Mouse (Mus musculus) lung, adult 2 months (tissue): Measurements from ENCODE around the gene Adat2. TPM values are rescaled to one million over a fixed set of nuclear protein-coding genes. Genes with fewer than 3 reads are reported as not detected.

Source experiments
- DNase-seq: peaks from one replicate; pipeline ENCODE4 v3.0.0; 2022
- H3K4me1 ChIP-seq: fragments of 200-500 bp; 2 replicates; pipeline ENCODE4 v1.6.1; 2011; ENCODE audit warnings: low read length; ENCODE audit not compliant: control insufficient read depth, insufficient read depth
- H3K4me3 ChIP-seq: fragments of 200-500 bp; replicated peaks from 2 replicates; pipeline ENCODE3; 2011; ENCODE audit warnings: low read depth, mild to moderate bottlenecking, control low read depth, low read length; ENCODE audit errors: extremely low read depth
- CTCF ChIP-seq: fragments of 200-500 bp; IDR thresholded peaks from 2 replicates; pipeline ENCODE4 v1.5.1; 2011; ENCODE audit warnings: mild to moderate bottlenecking, low read length, control low read depth; ENCODE audit not compliant: insufficient read depth
- POLR2A ChIP-seq: fragments of 200-500 bp; IDR thresholded peaks from 2 replicates; pipeline ENCODE4 v1.6.1; 2011; ENCODE audit warnings: low read depth, mild to moderate bottlenecking, control low read depth, low read length, borderline replicate concordance; ENCODE audit errors: extremely low read depth
- WGBS: fragments of 180-500 bp; shearing (Covaris S2); methylation state at CpG from one replicate; pipeline ENCODE4 v1.1.7; 2018; 5-methylcytosine and 5-hydroxymethylcytosine counted together
- polyA plus RNA-seq: library from polyadenylated mRNA; depleted of rRNA; stranded (reverse); fragments of >200 nt; gene quantifications from 2 replicates; pipeline ENCODE4 v1.2.3, GENCODE M21; 2012; rRNA removed

The Adat2 gene
- 3.0 and 3.8 TPM in 2 replicates for polyA plus RNA-seq

DNA sequence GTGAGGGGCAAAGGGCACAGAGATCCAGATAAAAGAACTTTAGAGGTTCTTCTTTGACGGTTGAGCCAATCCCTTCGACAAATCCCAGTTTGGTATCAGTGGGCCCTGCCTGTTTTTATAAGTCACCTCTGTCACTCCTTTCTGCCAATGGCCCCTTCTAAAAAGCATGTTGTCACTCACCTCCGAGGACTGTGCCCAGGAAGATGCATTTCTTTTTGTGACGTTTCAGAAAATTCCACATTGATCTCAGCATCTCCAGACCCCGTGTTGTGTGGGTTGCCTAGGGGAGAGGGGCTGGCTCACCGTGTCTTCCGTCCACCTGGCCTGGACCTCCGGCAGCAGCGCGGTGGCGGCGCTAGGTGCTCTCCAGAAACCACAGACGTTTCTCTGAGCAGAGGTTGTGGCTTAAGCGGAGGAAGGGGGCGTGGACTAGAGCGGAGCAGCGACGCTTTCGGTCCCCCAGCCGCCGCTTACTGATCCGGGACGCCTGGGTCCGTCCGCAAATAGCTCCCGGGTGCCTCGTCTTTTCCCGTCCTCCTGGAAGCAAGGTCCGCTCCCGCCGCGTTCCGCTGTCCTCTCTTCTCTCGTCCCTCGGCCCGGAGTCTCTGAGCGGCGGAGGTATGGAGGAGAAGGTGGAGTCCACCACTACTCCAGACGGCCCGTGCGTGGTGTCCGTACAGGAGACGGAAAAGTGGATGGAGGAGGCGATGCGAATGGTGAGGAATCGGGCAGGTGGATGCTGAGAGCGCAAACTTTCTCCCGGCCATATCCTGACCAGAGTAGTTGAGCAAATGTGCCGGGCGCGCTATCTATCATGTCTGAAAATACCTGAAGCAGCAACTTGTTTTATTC, at the start of gene Adat2, which contains the start of gene Pex3:
Gene Adat2 (plus strand): TSS at position 249 of the 852 bp plus-strand sequence.
Gene Pex3 (minus strand): TSS at position 497 of the 852 bp plus-strand sequence.
- TF ChIP-seq POLR2A, result peak; percentile 76; the same call in 1 of the 2 replicates
- no peak for TF ChIP-seq CTCF
- Histone ChIP-seq H3K4me1 (peaks cover 3% of the 10 kb centered on the region; the same call in 1 of the 2 replicates), H3K4me3 (peak within 1 kb of the TSS; percentile 96)
- peak; percentile 89 for DNase-seq
- under 1% methylated on average over 51 of the region's 51 CpGs for WGBS

DNA sequence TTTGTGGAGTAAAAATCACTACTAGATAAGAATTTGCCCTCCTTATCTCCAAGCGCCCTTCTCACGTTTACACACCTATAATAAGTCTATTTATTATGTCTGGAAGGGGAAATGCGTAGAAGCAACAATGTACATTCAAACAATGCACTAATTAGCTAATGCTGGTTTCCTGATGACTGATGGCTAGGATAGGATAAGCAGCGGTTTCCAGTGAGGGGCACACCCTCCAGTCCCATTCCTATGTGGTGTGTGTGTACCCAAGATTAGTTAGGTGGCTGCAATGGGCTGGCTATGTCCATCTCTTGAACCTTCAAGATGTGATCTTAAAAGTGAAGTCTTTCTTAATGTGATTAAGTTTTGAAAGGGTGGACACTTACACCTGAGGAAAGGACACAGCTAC, 30.8 kb upstream of the Adat2 start:
- H3K4me3 ChIP-seq, result no peak overlapping the region
- no peak for TF ChIP-seq POLR2A
- no peak for TF ChIP-seq CTCF
- 52% methylated on average over 4 of the region's 4 CpGs for WGBS
- no peak for DNase-seq
- H3K4me1 ChIP-seq, result no peaks in the 10 kb centered on the region

DNA sequence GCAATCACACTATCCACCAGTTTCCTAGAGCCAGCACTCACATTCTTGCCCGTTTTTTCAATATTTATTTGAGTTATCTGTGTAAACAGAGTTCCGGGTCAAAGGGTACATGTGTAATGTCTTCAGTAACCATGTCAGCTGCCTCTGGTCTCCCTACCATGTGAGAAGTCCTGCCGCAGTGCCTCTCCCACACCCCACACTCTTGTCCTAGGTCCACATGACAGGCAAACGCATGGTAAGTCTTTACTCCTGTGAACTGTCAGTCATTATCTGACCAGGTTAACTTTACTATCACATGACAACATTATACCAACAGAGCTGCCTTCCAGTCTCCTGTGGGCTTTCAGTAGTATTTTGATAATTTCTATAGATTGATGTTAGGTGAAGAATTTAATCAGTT, 24.5 kb upstream of the Adat2 start:
- DNase-seq, result no peak
- TF ChIP-seq CTCF, result no peak
- TF ChIP-seq POLR2A, result no peak
- 68% methylated on average over 4 of the region's 4 CpGs for WGBS
- H3K4me3 ChIP-seq, result no peak overlapping the region
- no peaks in the 10 kb centered on the region for H3K4me1 ChIP-seq

DNA sequence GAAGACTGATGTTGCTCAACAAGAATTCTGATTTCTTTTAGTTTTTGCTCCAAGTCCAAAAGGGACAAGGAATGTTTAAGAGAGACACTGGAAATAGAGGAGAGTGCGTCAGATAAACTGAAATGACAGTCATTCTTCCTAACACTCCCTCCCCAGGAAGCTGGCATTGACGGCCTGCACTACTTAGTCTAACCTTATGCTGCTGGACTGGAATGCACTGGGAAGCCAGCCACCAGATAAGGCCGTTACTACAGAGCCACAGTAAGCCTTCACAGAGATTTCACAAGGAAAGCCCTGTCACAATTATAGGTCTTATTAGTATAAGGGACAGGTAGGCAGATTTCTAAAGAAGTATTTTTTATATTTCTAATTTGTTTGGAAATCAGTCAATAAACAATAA, 17.9 kb upstream of the Adat2 start:
- DNase-seq, result no peak
- no peak for TF ChIP-seq CTCF
- no peak for TF ChIP-seq POLR2A
- no peak overlapping the region for H3K4me3 ChIP-seq

DNA sequence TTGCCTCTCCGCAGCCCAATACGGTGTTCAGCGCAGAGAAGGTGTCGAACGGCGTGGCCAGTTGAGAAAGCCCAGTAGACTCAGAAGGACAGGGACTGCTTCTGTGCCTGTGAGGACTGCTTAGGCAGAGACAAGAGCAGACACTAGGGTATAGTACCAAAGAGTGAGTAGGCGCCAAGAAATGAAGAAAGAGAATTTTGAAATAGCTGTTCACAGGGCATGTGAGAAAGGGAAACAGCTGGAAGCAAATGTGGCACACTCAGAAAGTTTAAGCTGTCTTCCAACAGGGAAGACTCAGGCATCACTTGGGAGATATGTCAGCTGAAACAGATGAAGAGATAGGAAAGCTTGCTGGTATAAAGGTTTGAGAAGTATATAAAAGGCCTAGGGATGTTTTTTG, 16.0 kb upstream of the Adat2 start:
- H3K4me1 ChIP-seq, result no peaks in the 10 kb centered on the region
- TF ChIP-seq POLR2A (no peak), CTCF (no peak)
- DNase-seq, result no peak
- WGBS, result 88% methylated on average over 7 of the region's 7 CpGs
- H3K4me3 ChIP-seq, result no peak overlapping the region

More for the DNA sequence above, 17.9 kb upstream of the Adat2 start:
- WGBS, result 59% methylated on average over 3 of the region's 3 CpGs
- H3K4me1 ChIP-seq, result no peaks in the 10 kb centered on the region

DNA sequence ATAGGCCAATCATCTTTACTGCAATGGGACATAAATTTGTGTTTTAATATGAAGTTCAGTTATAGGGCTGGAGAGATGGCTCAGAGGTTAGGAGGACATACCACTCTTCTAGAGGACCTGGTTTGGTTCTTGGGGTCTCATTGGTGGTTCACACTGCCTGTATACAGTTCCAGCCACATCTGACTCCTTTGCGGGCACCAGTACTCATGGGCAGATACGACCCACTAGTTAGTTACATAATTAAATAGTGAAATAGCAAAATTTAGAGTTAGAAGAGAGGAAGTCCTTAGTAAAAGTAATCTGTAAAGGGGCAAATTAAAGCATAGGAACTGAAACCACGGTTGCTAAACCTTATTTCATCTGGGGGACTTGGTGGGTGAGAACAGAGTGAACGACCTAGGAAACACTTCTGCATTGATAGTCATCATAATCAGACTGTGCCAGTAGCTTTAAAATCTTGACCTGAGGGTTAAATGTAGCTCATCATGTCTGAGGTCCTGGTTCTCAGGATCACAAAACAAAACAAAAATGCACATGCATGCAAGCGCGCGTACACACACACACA, 12.8 kb upstream of the Adat2 start:
- Histone ChIP-seq H3K4me3 (no peak overlapping the region), H3K4me1 (no peaks in the 10 kb centered on the region)
- no peak for TF ChIP-seq POLR2A
- no peak for TF ChIP-seq CTCF
- no peak for DNase-seq
- 91% methylated on average over 7 of the region's 7 CpGs for WGBS

DNA sequence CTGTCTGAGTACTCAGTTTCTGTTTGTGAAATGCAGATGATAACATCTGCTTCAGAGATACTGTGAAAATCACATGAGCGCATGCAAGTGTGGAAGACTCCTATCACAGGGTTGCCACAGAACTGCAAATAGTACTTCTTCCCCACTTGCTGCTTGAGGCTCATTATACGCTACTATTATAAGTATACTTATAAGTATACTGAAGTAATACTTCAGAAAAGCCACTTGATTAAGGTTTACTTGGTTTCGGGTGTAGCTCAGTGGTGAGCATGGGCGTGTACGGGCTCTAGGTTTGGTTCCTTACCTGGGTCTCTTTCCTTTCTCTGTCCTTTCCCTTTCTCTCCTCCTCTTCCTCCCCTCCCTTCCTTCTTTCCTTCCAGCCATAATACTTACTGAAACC, 11.0 kb upstream of the Adat2 start:
- Histone ChIP-seq H3K4me3 (no peak overlapping the region), H3K4me1 (no peaks in the 10 kb centered on the region)
- 78% methylated on average over 5 of the region's 5 CpGs for WGBS
- DNase-seq, result no peak
- no peak for TF ChIP-seq POLR2A
- no peak for TF ChIP-seq CTCF

DNA sequence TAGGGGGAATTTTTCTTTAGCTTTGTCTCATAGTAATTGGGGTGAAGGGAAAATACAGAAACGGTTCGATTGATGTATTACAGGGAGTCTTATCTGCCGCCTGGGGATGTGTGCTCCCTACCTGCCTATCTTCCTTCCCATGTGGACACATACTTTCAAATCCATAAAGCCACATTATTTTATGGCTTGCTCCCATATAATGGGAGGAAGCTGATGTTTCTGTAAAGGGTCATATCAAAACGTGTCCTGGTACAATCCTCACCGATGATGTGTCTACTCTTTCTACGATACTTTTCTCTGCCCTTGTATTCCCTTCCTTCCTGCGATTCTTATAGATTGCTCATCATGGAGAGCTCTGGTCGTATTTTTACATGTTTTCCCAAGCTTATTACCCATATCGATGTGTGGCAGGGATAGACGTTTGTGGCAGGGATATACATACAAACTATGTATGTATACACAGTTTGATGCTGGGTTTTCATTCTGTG, 848 bp downstream of the Adat2 start:
- no peak for DNase-seq
- peaks cover 3% of the 10 kb centered on the region; the same call in 1 of the 2 replicates for H3K4me1 ChIP-seq
- WGBS, result 14% methylated on average over 10 of the region's 10 CpGs
- peak overlapping the region; percentile 96 for H3K4me3 ChIP-seq
- TF ChIP-seq CTCF (no peak), POLR2A (no peak)

DNA sequence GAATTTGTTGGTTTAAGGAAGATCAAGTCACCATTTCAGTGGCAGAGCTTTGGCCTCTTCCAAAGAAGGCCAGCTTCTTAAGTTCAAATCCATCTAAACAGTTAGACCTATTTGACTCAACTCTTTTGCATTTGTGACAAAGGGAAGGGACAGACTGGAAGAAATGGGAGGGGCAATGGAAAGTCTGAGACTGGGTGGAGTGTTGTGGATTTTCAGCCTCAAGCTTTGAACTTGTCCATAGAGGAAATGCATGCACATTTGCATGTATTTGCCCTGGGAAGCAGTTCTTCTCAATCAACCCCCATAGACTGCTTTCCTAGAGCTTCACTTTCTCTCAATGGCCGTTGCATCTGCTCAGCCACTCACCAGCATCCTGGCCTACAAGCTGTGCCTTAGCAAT, 1.6 kb downstream of the Adat2 start:
- TF ChIP-seq CTCF, result no peak
- TF ChIP-seq POLR2A, result no peak
- WGBS, result 87% methylated on average over 1 of the region's 1 CpGs

More for the DNA sequence above, 1.6 kb downstream of the Adat2 start:
- DNase-seq, result no peak
- Histone ChIP-seq H3K4me1 (peaks cover 3% of the 10 kb centered on the region; the same call in 1 of the 2 replicates), H3K4me3 (no peak overlapping the region)
